Mouse (Mus musculus) limb, embryonic 10.5 days (tissue): ENCODE measurements around the gene Ank3. TPM values are rescaled to one million over a fixed set of nuclear protein-coding genes. Genes with fewer than 3 reads are reported as not detected.

Source experiments
- DNase-seq: peaks from one replicate; pipeline ENCODE4 v3.0.0-alpha.2; 2017; ENCODE audit warnings: low spot score
- H3K27ac ChIP-seq: fragments of 300-500 bp; sonication (generic); 2 replicates; pipeline ENCODE4 v1.5.1; 2016; ENCODE audit warnings: mild to moderate bottlenecking
- H3K27me3 ChIP-seq: fragments of 300-500 bp; sonication (generic); 2 replicates; pipeline ENCODE4 v1.6.1; 2016; ENCODE audit warnings: low read depth, mild to moderate bottlenecking; ENCODE audit not compliant: poor library complexity, severe bottlenecking
- H3K36me3 ChIP-seq: fragments of 300-500 bp; sonication (generic); 2 replicates; pipeline ENCODE4 v1.6.1; 2016; ENCODE audit warnings: mild to moderate bottlenecking, moderate library complexity
- H3K4me1 ChIP-seq: fragments of 300-500 bp; sonication (generic); 2 replicates; pipeline ENCODE4 v1.6.1; 2016
- H3K4me3 ChIP-seq: fragments of 300-500 bp; sonication (generic); 2 replicates; pipeline ENCODE4 v1.5.1; 2016; ENCODE audit warnings: mild to moderate bottlenecking, moderate library complexity
- H3K9me3 ChIP-seq: fragments of 300-500 bp; sonication (generic); replicated peaks from 2 replicates; pipeline ENCODE4 v1.6.1; 2016; ENCODE audit warnings: mild to moderate bottlenecking
- WGBS: fragments of 180-500 bp; shearing (Covaris S2); methylation state at CpG from one replicate; pipeline ENCODE4 v1.1.7; 2016; 5-methylcytosine and 5-hydroxymethylcytosine counted together
- polyA plus RNA-seq: library from polyadenylated mRNA; unstranded; fragments of >200 nt; fragmentation: Nextera tagmentation; extraction: Ambion mirVana; gene quantifications from 2 replicates; pipeline ENCODE4 v1.2.1, GENCODE M21; 2016

Gene Ank3
- polyA plus RNA-seq, 1 experiment from 2014 or later = 26.1 TPM

DNA sequence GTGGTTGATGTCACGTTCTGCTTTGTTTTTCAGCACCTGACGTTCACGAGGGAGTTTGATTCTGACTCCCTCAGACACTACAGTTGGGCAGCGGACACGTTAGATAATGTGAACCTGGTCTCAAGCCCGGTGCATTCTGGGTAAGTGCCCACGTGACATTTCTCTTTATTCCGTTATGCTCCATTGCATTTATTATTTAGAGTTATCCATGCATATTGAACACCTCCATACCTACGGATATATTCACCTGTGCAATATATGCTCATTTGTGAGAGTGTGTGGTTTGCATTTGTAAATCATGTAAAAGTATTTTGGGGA, 552.3 kb downstream of the Ank3 start:
- Histone ChIP-seq H3K27me3 (no peaks in the 10 kb centered on the region), H3K27ac (no peak overlapping the region), H3K9me3 (no peaks in the 10 kb centered on the region), H3K4me3 (no peak overlapping the region), H3K4me1 (no peaks in the 10 kb centered on the region), H3K36me3 (peaks cover 8% of the 10 kb centered on the region)
- 93% methylated on average over 9 of the region's 9 CpGs for WGBS
- no peak for DNase-seq

DNA sequence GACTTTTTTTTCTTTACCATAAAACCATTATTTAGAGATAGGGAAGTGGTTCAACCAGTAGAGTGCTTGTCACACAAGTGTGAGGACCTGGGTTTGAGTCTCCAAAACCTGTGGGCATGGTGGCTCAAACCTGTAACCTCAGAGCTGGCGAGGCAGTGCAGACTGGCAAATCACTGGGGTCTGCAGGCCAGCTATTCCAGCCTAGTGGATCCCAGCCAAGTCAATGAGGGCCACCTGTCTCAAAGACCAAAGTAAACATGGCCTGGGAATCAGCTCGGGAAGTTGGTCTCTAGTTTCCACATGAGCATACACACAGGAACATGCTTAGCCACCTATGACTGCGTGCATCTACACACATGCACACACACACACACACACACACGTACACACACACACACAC, 552.9 kb downstream of the Ank3 start:
- WGBS = 83% methylated on average over 4 of the region's 4 CpGs

DNA sequence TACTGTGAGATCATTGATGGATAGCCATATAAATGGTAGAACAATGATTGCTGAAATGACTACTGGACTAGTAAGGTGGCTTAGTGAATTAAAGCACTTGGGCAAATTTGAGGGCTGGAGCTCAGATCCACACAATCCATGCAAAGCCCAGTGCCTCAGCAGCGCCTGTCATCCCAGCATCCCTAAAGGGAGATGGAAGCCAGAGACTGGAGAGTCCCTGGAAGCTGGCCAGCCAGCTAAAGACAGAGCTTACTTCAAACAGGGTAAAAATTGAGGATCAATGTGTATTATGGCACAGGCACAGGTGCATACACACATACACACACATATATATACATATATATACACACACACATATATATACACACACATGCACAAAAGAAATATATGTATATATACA, 553.7 kb downstream of the Ank3 start:
- Histone ChIP-seq H3K27ac (no peak overlapping the region), H3K36me3 (peaks cover 18% of the 10 kb centered on the region), H3K9me3 (no peaks in the 10 kb centered on the region), H3K4me1 (no peaks in the 10 kb centered on the region), H3K27me3 (no peaks in the 10 kb centered on the region), H3K4me3 (no peak overlapping the region)
- WGBS = 93% methylated on average over 1 of the region's 1 CpGs
- DNase-seq = no peak

More for the DNA sequence above, 552.9 kb downstream of the Ank3 start:
- Histone ChIP-seq H3K9me3 (no peaks in the 10 kb centered on the region), H3K36me3 (peaks cover 13% of the 10 kb centered on the region), H3K27ac (no peak overlapping the region), H3K4me3 (no peak overlapping the region), H3K4me1 (no peaks in the 10 kb centered on the region), H3K27me3 (no peaks in the 10 kb centered on the region)
- DNase-seq = no peak

DNA sequence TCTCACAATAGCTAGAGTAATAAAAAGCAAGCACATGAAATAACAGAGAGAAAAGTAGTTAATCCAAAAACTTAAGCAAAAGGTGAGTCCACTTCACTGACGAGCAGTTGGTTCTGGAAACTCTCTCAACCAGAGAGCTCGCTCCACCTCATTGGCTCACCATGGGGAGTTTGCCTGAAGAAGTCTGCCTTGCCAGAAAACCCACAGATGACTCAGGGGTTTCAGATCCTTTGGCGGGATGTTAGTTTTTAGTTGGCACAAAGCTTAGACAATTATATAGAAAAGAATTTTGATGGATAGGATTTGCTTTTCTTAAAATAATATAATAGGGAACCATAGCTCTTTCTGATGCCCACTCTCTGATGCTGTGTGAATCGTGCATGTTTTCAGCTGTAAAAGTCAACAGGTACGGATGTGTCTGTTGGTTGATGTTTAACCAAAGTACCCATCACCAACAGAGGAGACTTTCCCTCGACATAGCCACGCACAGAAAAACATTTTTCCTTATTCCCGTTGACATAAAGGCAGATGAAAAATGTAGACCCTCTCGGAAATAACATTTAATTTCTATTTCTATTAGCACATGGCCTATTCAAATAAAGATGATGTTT, 556.2 kb downstream of the Ank3 start:
- Histone ChIP-seq H3K9me3 (no peaks in the 10 kb centered on the region), H3K4me1 (no peaks in the 10 kb centered on the region), H3K27me3 (no peaks in the 10 kb centered on the region), H3K4me3 (no peak overlapping the region), H3K27ac (no peak overlapping the region), H3K36me3 (peaks cover 21% of the 10 kb centered on the region)
- 92% methylated on average over 9 of the region's 9 CpGs for WGBS
- DNase-seq = no peak

DNA sequence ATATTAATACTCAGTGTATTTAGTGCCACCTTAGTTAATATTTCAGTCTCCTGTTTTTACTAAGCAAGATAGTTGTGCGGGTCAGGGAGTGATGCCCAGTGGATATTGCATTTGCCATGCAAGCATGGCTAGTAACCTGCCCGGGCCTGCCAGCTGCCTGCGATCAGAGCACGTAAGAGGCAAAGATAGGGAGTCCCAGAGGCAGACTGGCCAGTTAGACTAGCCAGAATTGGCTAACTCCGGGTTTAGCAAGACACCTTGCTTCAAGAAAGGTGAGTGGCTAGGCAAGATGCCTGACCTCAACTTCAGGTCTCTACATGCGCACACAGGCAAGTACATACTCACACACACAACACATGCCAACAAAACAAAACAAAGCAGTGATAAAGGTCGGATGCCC, 563.7 kb downstream of the Ank3 start:
- Histone ChIP-seq H3K9me3 (no peaks in the 10 kb centered on the region), H3K4me1 (no peaks in the 10 kb centered on the region), H3K36me3 (0 out of 2 replicates have a peak, but pooled peaks cover 3% of the 10 kb centered on the region), H3K4me3 (no peak overlapping the region), H3K27me3 (no peaks in the 10 kb centered on the region), H3K27ac (no peak overlapping the region)
- 90% methylated on average over 7 of the region's 7 CpGs for WGBS
- DNase-seq = no peak

DNA sequence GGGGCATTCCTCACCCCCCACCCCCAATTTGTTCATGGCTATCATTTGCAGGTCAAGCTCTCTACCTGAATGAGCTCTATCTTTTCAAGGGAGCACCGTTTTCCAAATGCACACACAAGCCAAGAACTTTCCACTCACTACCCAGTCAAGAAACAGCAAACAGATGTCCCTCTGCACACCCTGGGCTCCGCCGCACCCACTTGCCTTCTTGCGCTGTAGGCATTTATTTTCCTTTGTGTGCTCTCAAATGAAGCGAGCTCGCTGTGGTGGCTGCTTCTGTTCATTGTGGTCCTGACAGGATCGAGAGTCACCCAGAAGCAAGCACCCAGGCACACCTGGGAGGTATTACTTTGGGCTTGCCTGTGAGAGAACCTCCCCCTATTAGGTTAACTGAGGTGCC, 564.4 kb downstream of the Ank3 start:
- Histone ChIP-seq H3K27ac (no peak overlapping the region), H3K4me1 (no peaks in the 10 kb centered on the region)

DNA sequence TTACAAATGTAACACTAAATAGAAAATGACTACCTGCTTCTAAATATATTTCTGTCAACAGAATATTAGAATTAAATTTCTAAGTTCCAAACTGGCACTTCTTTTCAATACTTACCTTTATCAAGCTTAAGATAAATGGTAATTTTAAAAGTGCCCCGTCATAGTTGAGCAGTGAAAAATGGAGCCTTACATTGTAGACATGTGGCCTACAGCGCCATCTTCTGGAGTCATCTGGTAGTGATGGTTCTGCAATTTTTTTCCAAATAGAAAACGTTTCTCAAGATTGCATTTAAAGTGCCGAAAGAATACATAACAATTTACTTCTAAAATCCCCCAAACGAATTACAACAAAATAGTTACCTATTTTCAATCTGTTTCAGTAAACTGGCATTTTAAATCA, 566.0 kb downstream of the Ank3 start:
- Histone ChIP-seq H3K4me1 (no peaks in the 10 kb centered on the region), H3K27me3 (no peaks in the 10 kb centered on the region), H3K9me3 (no peaks in the 10 kb centered on the region), H3K4me3 (no peak overlapping the region), H3K36me3 (peaks cover 3% of the 10 kb centered on the region; the same call in 1 of the 2 replicates), H3K27ac (no peak overlapping the region)
- WGBS = 18% methylated on average over 5 of the region's 5 CpGs
- DNase-seq = peak; percentile 66

More for the DNA sequence above, 564.4 kb downstream of the Ank3 start:
- WGBS = 86% methylated on average over 7 of the region's 7 CpGs
- peaks cover 6% of the 10 kb centered on the region; the same call in 1 of the 2 replicates for H3K36me3 ChIP-seq
- H3K9me3 ChIP-seq = no peaks in the 10 kb centered on the region
- DNase-seq = no peak
- H3K27me3 ChIP-seq = no peaks in the 10 kb centered on the region
- no peak overlapping the region for H3K4me3 ChIP-seq

DNA sequence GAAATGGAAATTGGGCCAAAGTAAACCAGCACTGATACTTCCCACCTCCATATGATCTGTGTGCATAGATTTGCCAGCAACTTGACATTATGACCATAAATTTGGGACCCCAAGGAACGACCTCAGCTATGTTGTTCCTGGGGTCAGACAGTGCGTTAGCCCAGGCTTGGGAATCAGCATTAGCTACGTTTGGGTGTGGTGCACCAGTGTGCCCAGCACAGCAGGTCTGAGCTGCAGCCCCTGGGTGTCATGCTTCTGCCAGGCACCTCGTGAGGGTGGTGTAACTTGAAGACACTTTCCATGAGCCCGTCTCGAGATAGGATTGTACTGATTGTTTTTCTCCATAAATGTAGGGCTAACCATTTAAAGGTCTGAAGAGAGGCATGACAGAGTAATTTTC, 566.5 kb downstream of the Ank3 start:
- Histone ChIP-seq H3K27ac (no peak overlapping the region), H3K9me3 (no peaks in the 10 kb centered on the region), H3K27me3 (no peaks in the 10 kb centered on the region), H3K4me1 (no peaks in the 10 kb centered on the region), H3K4me3 (no peak overlapping the region), H3K36me3 (peaks cover 3% of the 10 kb centered on the region; the same call in 1 of the 2 replicates)
- DNase-seq = no peak
- 85% methylated on average over 6 of the region's 6 CpGs for WGBS

DNA sequence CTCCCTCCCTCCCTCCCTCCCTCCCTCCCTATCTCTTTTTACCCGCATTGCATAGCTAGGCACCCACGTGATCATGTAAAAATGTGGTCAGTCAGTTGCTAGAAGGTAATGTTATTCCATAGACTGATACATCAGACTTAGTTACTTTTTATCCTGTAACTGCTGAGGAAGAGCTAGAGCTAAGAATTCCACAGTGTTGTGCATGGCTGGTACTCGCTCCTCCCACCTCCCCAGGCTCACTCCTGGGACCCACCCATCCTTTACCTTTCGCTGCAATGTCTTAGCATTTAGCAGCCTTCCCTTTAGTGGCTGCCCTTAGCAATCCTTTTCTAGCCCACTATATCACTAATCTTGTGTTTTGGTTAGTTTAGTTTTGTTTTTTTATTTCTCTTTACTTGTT, 569.4 kb downstream of the Ank3 start:
- DNase-seq = no peak
- no peaks in the 10 kb centered on the region for H3K9me3 ChIP-seq
- no peaks in the 10 kb centered on the region for H3K4me1 ChIP-seq
- WGBS = 96% methylated on average over 3 of the region's 4 CpGs
- H3K27me3 ChIP-seq = no peaks in the 10 kb centered on the region
- H3K4me3 ChIP-seq = no peak overlapping the region
- H3K27ac ChIP-seq = no peak overlapping the region
- peaks cover 3% of the 10 kb centered on the region; the same call in 1 of the 2 replicates for H3K36me3 ChIP-seq

DNA sequence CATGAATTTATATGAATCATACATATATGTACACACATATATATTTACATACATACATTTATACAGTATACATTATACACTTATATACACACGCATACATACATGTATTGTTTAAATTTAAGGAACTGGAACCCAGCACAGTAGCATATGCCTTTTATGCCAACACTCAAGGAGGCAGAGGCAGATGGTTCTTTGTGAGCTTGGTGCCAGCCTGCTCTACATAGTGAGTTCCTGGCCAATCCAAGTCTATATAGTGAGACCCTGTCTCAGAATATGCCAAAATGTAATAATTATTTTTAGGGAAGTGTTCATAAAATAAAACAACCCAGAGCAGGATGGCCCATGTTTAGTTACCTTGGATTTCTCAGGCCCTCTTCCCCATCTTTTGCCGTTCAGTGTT, 581.1 kb downstream of the Ank3 start:
- no peak for DNase-seq
- Histone ChIP-seq H3K4me1 (no peaks in the 10 kb centered on the region), H3K27me3 (no peaks in the 10 kb centered on the region), H3K4me3 (no peak overlapping the region), H3K36me3 (peaks cover 21% of the 10 kb centered on the region), H3K27ac (no peak overlapping the region), H3K9me3 (no peaks in the 10 kb centered on the region)
- 95% methylated on average over 2 of the region's 2 CpGs for WGBS

DNA sequence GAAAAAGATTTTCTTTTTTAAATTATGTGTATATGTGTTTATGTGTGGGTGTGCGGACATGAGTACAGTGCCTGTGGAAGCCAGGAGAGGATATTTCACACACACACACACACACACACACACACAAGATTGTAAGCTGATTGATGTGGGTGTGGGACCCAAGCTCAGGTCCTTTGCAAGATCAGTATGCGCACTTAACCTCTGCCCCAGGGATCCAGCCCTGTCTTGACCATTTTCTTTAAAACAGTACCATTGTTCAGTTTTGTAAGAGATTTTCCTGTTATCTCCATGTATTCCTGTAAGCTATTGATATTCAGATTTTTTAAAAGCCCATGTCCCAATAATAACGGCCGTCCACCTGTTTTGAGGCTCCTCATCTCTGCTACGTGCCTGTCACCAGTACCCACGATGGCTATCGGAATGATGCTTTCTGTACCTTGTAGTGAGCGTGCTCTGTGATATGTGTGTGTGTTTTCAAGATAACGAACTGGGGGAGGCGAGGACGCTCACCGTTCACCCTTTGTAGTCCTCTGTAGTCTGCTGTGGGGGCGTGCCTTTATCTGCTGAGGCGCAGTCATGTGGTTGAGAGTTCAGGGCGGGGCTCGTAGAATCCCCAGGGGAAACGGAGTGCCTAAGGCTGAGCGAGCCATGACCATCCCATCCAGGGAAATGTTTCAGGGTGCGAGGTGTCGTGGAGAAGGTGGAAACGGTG, 583.0 kb downstream of the Ank3 start:
- H3K27ac ChIP-seq = no peak overlapping the region
- no peak overlapping the region for H3K4me3 ChIP-seq
- 82% methylated on average over 21 of the region's 21 CpGs for WGBS
- no peaks in the 10 kb centered on the region for H3K4me1 ChIP-seq
- H3K36me3 ChIP-seq = peaks cover 9% of the 10 kb centered on the region
- H3K9me3 ChIP-seq = no peaks in the 10 kb centered on the region
- DNase-seq = no peak
- H3K27me3 ChIP-seq = no peaks in the 10 kb centered on the region

DNA sequence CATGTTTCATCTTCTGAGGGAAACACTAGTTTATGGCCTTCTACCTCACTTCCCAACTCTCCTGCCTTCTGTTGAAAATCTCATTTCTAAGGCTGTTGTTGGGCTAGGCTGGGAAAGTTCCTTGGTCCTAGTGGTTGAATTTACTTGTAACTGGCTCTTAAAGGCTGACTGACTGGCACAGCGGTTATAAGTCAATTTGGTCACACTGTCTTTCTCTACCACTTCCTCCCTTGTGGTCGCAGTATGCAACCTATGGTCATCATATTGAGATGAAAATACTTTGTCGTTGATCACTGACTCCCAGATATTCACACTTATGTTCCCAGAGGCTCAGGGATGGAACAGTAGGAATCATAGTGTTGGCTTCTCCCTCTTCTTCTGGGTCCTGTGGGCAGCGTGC, 584.1 kb downstream of the Ank3 start:
- H3K4me3 ChIP-seq = no peak overlapping the region
- WGBS = 94% methylated on average over 4 of the region's 4 CpGs
- H3K9me3 ChIP-seq = no peaks in the 10 kb centered on the region
- no peak overlapping the region for H3K27ac ChIP-seq
- H3K36me3 ChIP-seq = peaks cover 20% of the 10 kb centered on the region
- H3K27me3 ChIP-seq = no peaks in the 10 kb centered on the region
- no peak for DNase-seq
- no peaks in the 10 kb centered on the region for H3K4me1 ChIP-seq

DNA sequence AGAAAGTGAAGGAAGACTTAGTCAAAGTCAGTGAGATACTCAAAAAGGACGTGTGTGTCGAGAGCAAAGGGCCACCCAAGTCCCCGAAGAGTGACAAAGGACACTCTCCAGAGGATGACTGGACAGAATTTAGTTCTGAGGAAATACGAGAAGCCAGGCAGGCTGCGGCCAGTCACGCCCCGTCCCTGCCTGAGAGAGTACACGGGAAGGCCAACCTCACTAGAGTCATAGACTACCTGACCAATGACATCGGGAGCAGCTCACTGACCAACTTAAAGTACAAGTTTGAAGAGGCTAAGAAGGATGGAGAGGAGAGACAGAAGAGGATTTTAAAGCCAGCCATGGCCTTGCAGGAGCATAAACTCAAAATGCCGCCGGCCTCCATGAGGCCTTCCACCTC, 588.9 kb downstream of the Ank3 start:
- Histone ChIP-seq H3K27ac (no peak overlapping the region), H3K9me3 (peaks cover 2% of the 10 kb centered on the region; the same call in 1 of the 2 replicates), H3K27me3 (no peaks in the 10 kb centered on the region), H3K4me3 (no peak overlapping the region), H3K4me1 (no peaks in the 10 kb centered on the region), H3K36me3 (peaks cover 66% of the 10 kb centered on the region)
- 94% methylated on average over 11 of the region's 11 CpGs for WGBS
- no peak for DNase-seq
